Mouse (Mus musculus) intestine, postnatal 0 days (tissue): ENCODE data around the gene Lsm7. TPM values are rescaled to one million over a fixed set of nuclear protein-coding genes. Genes with fewer than 3 reads are reported as not detected.

ENCODE experiments used
- ATAC-seq: fragments of 200-750 bp; cut with Nextera tagmentation; 2 replicates; pipeline ENCODE4 v1.8.0; 2017; ENCODE audit warnings: mild to moderate bottlenecking, moderate TSS enrichment, moderate library complexity
- H3K27ac ChIP-seq: fragments of 300-500 bp; sonication (generic); 2 replicates; pipeline ENCODE4 v1.5.1; 2014; ENCODE audit warnings: mild to moderate bottlenecking, low read depth, low read length, moderate library complexity
- H3K27me3 ChIP-seq: fragments of 300-500 bp; sonication (generic); replicated peaks from 2 replicates; pipeline ENCODE4 v1.6.1; 2014; ENCODE audit warnings: low read length, mixed read lengths; ENCODE audit not compliant: control insufficient read depth, insufficient read depth
- H3K36me3 ChIP-seq: fragments of 300-500 bp; sonication (generic); 2 replicates; pipeline ENCODE4 v1.6.1; 2014; ENCODE audit warnings: mild to moderate bottlenecking, moderate library complexity; ENCODE audit not compliant: control insufficient read depth, insufficient read depth
- H3K4me1 ChIP-seq: fragments of 300-500 bp; sonication (generic); replicated peaks from 2 replicates; pipeline ENCODE4 v1.6.1; 2014; ENCODE audit warnings: antibody characterized with exemption, low read length, mixed read lengths; ENCODE audit not compliant: control insufficient read depth, insufficient read depth
- H3K4me2 ChIP-seq: fragments of 300-500 bp; sonication (generic); replicated peaks from 2 replicates; pipeline ENCODE4 v1.6.1; 2014; ENCODE audit warnings: low read depth, mild to moderate bottlenecking, moderate library complexity
- H3K4me3 ChIP-seq: fragments of 300-500 bp; sonication (generic); 2 replicates; pipeline ENCODE4 v1.5.1; 2014; ENCODE audit warnings: low read depth, low read length
- H3K9ac ChIP-seq: fragments of 300-500 bp; sonication (generic); 2 replicates; pipeline ENCODE4 v1.6.1; 2014; ENCODE audit warnings: mild to moderate bottlenecking, low read depth, low read length
- H3K9me3 ChIP-seq: fragments of 300-500 bp; sonication (generic); 2 replicates; pipeline ENCODE4 v1.6.1; 2016; ENCODE audit warnings: mixed run types; ENCODE audit not compliant: control insufficient read depth
- CTCF ChIP-seq: sonication (generic); IDR thresholded peaks from 2 replicates; pipeline ENCODE4 v1.5.1; 2016; ENCODE audit warnings: low read depth, mild to moderate bottlenecking, control low read depth, antibody characterized with exemption, moderate library complexity
- WGBS: fragments of 180-500 bp; shearing (Covaris S2); extraction: QIAGEN DNeasy Blood & Tissue Kit; methylation state at CpG from one replicate; pipeline ENCODE4 v1.1.7; 2014; 5-methylcytosine and 5-hydroxymethylcytosine counted together
- microRNA counts: library from miRNA; unstranded; fragments of <30 nt; microRNA quantifications from one replicate; lab custom pipeline; 2016
- microRNA-seq: library from miRNA; unstranded; fragments of <30 nt; microRNA quantifications from one replicate; pipeline ENCODE4, GENCODE M21; 2016
- polyA plus RNA-seq: library from polyadenylated mRNA; unstranded; fragments of >200 nt; fragmentation: Nextera tagmentation; extraction: Ambion mirVana; gene quantifications from 2 replicates; pipeline ENCODE4 v1.2.1, GENCODE M21; 2015

Lsm7 gene
- polyA plus RNA-seq, 1 experiment from 2014 or later: 130 TPM

DNA sequence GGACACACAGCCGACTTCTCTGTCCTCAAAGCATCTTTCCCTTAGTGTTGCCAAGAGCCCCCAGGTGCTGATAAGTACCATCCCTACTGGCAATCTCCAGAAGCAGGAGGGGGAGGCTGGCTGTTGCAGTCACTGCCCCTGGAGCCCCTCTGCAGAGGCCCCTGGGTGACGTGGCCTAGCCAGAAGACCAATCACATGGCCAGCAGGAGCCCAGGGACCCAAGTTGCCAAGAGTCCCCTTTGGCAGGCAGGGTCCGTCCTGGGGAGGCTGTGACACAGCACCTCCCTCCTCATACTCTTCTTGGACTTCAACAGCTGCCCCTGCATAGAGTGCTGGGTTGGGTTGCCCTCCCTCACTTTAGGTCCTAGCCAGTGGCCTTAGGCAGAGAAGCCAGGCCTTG lies 52.0 kb downstream of the Lsm7 start:
- TF ChIP-seq CTCF: no peak
- 73% methylated on average over 3 of the region's 3 CpGs for WGBS
- peaks cover 44% of the 10 kb centered on the region for H3K36me3 ChIP-seq
- no peak overlapping the region for H3K4me2 ChIP-seq
- H3K4me3 ChIP-seq: no peak overlapping the region
- peaks cover 8% of the 10 kb centered on the region; the same call in 1 of the 2 replicates for H3K27me3 ChIP-seq
- H3K9ac ChIP-seq: no peak overlapping the region
- H3K27ac ChIP-seq: no peak overlapping the region
- no peaks in the 10 kb centered on the region for H3K4me1 ChIP-seq
- no peaks in the 10 kb centered on the region for H3K9me3 ChIP-seq
- ATAC-seq: no peak

MicroRNA genes within 50 kb of the gene (microRNA counts, 519-probe panel; counts per million panel counts)
- microRNA mmu-miR-1982 (lab: Ali Mortazavi, UCI): not detected

Small RNA genes lying within 50 kb of the gene (microRNA-seq; reads per million reads assigned to microRNA genes)
- 4.3 reads per million, percentile 10 among the genes with 10 or more reads in this experiment for gene Mir1982

Other genes with a start within 250 kb of the Lsm7 start
- gene Gm49322, start 249.2 kb downstream of the Lsm7 start, polyA plus RNA-seq: 2.3 and 2.6 TPM in 2 replicates
- gene Csnk1g2, start 232.4 kb downstream of the Lsm7 start, polyA plus RNA-seq: 97.5 and 99.2 TPM in 2 replicates
- 21.5 and 23.5 TPM in 2 replicates for gene Btbd2, start 198.1 kb downstream of the Lsm7 start, polyA plus RNA-seq
- gene Mknk2, start 177.1 kb downstream of the Lsm7 start, polyA plus RNA-seq: 38.4 and 38.6 TPM in 2 replicates
- gene Mob3a, start 153.2 kb downstream of the Lsm7 start, polyA plus RNA-seq: 14.4 and 15.4 TPM in 2 replicates
- gene Izumo4, start 153.0 kb downstream of the Lsm7 start, polyA plus RNA-seq: 12.2 and 14.4 TPM in 2 replicates
- 41.3 and 49.5 TPM in 2 replicates for gene Ap3d1, start 112.9 kb downstream of the Lsm7 start, polyA plus RNA-seq
- 6.2 and 7.6 TPM in 2 replicates for gene Dot1l, start 100.0 kb downstream of the Lsm7 start, polyA plus RNA-seq
- gene Sf3a2, start 57.0 kb downstream of the Lsm7 start, polyA plus RNA-seq: 35.5 and 39.0 TPM in 2 replicates
- 60.9 and 61.8 TPM in 2 replicates for gene Plekhj1, start 56.6 kb downstream of the Lsm7 start, polyA plus RNA-seq
- not detected in 2 replicates for gene Amh, start 50.0 kb downstream of the Lsm7 start, polyA plus RNA-seq
- gene Jsrp1, start 41.7 kb downstream of the Lsm7 start, polyA plus RNA-seq: 0.35 and 0.42 TPM in 2 replicates
- gene Oaz1, start 28.6 kb downstream of the Lsm7 start, polyA plus RNA-seq: 1,008 and 1,019 TPM in 2 replicates
- 0.04 TPM in 1 of 2 replicates, not detected in the other for gene Lingo3, start 11.2 kb downstream of the Lsm7 start, polyA plus RNA-seq
- 12.9 and 13.4 TPM in 2 replicates for gene Sppl2b, start 66 bp upstream of the Lsm7 start, polyA plus RNA-seq
- not detected in 2 replicates for gene Tmprss9, start 16.6 kb upstream of the Lsm7 start, polyA plus RNA-seq
- 358 and 367 TPM in 2 replicates for gene Timm13, start 45.8 kb upstream of the Lsm7 start, polyA plus RNA-seq
- gene Lmnb2, start 63.0 kb upstream of the Lsm7 start, polyA plus RNA-seq: 12.5 and 12.9 TPM in 2 replicates
- 19.9 and 20.1 TPM in 2 replicates for gene Gadd45b, start 74.9 kb upstream of the Lsm7 start, polyA plus RNA-seq
- gene Gng7, start 159.7 kb upstream of the Lsm7 start, polyA plus RNA-seq: 0.81 and 1.2 TPM in 2 replicates
- gene Diras1, start 170.5 kb upstream of the Lsm7 start, polyA plus RNA-seq: 0.43 and 0.91 TPM in 2 replicates
- gene Slc39a3, start 182.2 kb upstream of the Lsm7 start, polyA plus RNA-seq: 10.5 and 11.1 TPM in 2 replicates
- gene Sgta, start 205.0 kb upstream of the Lsm7 start, polyA plus RNA-seq: 119 and 124 TPM in 2 replicates
- 11.6 and 12.0 TPM in 2 replicates for gene Thop1, start 214.8 kb upstream of the Lsm7 start, polyA plus RNA-seq
- 385 and 396 TPM in 2 replicates for gene Creb3l3, start 243.7 kb upstream of the Lsm7 start, polyA plus RNA-seq